Mouse (Mus musculus) small intestine, adult 2 months (tissue): ENCODE results near the gene 1700010B08Rik.

Experiments
- CTCF ChIP-seq: fragments of 200-500 bp; IDR thresholded peaks from 2 replicates; pipeline ENCODE4 v1.5.1; 2012; ENCODE audit warnings: low read depth, mild to moderate bottlenecking, control low read depth, inconsistent platforms, low read length, moderate library complexity, mixed read lengths; ENCODE audit not compliant: insufficient replicate concordance, insufficient read length; ENCODE audit errors: extremely low read depth
- POLR2A ChIP-seq: fragments of 200-500 bp; IDR thresholded peaks from 2 replicates; pipeline ENCODE4 v1.6.1; 2012; ENCODE audit warnings: low read depth, mild to moderate bottlenecking, control low read depth, inconsistent platforms, low read length, moderate library complexity

DNA sequence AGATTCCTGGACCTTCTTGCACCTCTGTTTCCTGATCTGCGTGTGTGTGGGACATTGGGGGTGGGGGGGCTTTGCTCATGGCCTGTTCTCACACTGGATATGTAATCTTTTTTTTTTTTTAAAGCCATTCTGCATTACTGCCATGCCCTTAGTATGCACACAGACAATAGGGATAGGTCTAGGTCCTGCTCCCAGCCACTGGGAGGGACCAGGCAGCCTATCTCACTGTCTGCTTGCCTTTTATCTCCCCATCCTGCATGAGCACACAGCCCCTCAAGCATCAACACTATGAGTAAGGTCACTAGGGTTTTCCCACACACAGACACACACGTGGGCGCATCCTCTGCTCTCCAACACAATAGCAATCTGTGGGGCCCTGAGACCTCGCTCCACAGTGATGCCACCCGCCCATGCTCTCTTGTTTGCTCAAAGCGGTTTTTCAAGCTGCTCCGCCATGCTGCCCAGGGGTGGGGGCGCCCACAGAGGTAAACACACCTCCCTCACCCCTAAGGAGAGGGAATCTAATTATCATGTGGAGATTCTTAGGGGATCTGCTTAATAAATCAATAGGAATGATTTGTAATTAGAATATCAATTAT lies 4.5 kb upstream of the 1700010B08Rik start:
- TF ChIP-seq CTCF (no peak), POLR2A (no peak)
